Mouse (Mus musculus) ES-CJ7 (cell line): ENCODE data around the gene Hoxc13.

Source experiments
- DNase-seq: peaks from one replicate; pipeline ENCODE4 v3.0.0; 2011; ENCODE audit warnings: low read depth, low spot score

Hoxc13 gene

DNA sequence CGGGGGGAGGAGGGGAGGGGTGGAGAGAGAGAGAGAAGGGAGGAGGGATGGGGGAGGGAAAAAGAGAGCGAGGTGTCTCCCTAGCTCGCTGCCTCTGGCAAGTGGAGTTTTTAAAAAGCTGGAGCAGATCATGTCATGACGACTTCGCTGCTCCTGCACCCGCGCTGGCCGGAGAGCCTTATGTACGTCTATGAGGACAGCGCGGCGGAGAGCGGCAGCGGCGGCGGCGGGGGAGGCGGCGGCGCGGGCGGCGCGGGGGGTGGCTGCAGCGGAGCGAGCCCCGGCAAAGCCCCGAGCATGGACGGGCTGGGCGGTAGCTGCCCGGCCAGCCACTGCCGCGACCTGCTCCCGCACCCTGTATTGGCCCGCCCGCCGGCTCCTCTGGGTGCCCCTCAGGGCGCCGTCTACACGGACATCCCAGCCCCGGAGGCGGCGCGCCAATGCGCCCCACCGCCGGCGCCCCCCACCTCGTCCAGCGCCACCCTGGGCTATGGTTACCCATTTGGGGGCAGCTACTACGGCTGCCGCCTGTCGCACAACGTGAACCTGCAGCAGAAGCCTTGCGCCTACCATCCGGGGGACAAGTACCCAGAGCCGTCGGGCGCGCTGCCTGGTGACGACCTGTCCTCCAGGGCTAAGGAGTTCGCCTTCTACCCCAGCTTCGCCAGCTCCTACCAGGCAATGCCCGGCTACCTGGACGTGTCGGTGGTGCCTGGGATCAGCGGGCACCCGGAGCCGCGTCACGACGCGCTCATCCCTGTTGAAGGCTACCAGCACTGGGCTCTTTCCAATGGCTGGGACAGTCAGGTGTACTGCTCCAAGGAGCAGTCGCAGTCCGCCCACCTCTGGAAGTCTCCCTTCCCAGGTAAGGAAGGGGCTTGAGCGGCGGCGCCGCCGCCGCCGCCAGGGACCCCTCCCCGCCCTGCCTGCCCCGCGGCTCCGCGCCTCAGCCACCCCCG, at the start of gene Hoxc13:
Gene Hoxc13, plus strand, starts transcription at position 51 of the 959 bp plus-strand sequence.
- no peak for DNase-seq

DNA sequence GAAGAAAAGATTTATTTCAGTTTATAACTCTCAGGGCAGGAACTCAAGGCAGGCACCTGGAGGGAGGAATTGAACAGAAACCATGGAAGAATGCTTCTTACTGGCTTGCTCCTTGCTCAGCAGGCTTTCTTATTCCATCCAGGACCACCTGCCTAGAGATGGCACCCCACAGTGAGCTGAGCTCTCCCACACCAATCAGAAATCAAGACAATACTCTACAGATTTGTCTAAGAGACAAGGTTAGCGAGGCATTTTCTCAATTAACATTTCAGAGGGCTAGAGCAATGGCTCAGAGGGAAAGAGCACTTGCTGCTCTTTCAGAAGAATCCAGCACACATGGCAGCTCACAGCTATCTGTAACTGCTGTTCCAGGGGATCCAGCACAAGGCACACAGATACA, 35.1 kb upstream of the Hoxc13 start:
- peak; percentile 82 for DNase-seq

DNA sequence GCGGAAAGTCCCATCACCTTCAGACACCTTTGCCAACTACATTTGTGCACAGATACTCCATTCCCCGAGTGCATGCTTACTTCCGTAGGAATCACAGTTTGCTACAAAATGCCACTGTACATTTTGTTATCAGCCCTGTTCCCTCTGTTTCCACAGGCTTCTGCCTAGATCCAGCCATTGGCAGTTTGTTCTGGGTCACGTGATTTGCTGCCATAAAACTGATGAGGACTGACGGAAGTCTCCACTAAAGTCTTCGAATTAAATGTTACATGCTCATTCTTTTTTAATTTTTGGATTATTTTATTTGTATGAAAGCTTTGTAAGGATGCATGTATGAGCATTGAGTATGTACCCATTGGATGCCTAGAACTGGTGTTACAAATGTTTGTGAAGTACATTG, 25.8 kb upstream of the Hoxc13 start:
- no peak for DNase-seq

DNA sequence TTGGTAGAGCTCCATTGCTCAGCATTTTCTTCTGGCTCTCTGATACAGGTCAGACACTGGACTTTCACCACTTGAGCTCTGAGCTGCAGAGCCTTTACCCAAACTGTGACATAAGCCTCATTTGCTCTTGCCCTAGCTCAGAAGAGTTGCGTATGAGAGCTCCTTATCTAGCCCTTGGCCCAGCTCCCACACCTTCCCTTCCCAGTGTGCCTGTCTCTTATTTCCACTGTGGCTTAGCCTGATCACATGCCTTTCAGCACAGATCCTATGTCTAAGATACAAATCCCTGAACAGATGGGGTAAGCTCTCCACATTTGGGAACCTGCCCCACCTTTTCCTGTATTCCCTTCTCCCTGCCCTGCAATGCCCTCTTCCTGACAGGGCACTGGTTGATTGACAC, 16.0 kb upstream of the Hoxc13 start:
- no peak for DNase-seq

DNA sequence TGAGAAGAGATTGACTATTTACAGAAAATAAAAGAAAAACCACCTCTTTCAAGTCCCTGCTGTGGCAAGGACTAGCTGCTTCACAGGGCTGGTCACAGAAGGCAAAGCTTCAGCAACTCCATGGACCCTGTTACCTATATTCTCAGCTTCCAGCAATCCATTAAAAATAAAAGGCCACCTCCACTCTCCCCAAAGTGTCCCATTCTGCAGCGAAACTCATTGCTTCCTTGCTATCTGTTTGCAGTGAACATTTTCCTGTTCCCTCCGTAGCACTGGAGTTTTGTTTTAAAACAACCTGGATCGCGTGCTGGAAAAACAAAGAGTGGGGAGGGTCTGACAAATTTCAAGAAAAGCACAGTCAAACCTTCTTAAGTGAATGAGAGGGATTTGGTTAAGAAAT, 11.4 kb upstream of the Hoxc13 start:
- no peak for DNase-seq

DNA sequence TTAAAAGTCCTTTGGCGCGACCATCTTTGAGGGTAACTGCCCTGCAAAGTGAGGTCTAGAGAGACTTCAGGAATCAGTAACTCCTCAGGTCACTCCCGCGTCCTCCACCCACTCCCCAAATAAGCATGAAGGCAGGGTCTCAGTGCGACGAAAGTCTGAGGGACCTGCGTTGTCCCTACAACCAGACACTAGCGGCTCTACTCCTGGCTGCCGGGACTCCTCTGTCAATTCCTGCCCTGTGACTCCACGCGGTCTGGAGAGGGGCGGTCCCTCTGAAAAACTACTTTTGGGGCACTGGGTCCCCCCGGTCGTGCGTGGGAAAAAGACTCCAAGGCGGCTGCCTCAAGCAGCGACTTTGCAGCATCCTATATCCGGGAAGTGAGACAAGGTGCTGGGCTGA, 10.9 kb upstream of the Hoxc13 start:
- DNase-seq: peak; percentile 57

DNA sequence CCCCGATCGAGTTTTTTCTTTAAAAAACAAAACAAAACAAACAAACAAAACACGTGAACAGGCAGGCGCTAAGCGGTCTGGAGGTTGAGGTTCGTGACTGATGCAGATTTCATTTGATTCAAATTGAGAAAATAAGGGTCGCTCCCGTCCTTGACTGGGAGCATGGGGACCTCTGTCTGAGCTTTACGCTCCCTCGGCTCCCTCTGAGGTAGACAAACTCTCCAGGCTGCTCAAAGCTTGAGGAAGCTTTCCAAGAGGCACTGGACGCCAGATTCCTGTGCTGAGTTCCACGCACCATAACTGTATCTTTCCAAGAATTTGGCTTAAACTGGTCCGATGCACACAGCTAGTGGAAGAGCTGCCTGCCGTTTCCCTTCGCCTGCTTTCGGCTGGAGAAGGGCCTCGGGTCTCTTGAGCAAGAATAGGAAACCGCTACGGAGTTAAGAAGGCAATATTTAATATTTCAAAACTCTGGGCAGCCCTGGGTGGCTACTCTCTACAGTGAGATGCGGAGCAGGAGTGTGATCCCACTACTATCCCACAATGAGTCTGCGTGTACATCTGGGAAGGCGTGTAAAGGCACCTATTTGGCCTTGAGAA, 10.3 kb upstream of the Hoxc13 start:
- peak; percentile 65 for DNase-seq

DNA sequence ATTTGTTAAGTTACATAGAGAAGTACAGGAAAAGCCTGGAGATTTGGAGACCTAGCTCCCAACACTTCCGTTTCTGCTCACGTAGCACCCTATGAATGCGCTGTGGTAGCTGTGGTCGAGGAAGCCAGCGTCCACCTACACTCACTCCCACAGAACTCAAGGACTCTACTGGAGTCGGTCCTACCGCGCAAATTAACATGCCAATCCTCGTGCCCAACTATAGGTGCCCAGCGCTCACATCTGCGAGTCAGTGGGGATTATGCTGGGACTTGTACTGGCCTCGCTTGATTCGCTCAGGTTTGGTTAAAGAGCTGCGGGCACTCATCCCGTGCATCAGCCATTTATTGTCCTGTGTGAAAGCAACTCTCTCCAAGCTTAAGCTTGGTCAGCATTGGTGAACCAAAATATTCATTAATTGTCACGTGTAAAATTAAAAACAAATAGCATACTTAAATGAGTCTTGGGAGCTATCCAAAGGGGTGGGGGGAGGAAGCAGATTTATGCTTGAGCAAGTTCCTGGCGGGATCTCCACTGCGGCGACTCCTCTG, 7.8 kb upstream of the Hoxc13 start:
- no peak for DNase-seq

DNA sequence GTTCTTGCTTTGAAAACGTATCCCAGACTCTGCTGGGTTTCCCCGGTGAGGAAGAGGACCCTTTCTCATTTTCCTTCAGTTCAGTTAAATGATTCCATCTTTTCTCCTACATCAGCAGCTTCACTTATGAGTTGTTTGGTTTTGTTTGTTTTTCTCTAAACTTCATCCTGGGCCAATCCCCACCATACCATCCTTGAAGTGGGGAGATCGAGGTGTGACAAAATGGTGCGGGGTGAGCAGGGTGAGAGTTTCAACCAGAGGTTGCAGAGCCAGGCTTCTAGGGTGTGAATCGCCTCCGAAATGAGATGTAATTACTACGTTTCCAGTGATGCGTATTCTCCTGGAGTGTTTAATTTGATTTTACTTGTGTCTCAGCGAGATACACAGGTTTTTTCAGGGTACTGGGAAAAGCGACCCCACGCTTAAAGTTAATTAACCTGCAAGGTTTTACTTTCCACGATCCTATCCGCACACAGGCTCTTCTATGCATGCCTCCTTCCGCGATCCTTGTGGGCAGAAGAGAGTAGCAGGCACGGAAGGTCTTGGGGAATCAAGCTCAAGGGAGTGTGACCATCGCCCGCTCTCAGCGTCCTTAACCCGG, 2.8 kb upstream of the Hoxc13 start:
- no peak for DNase-seq

DNA sequence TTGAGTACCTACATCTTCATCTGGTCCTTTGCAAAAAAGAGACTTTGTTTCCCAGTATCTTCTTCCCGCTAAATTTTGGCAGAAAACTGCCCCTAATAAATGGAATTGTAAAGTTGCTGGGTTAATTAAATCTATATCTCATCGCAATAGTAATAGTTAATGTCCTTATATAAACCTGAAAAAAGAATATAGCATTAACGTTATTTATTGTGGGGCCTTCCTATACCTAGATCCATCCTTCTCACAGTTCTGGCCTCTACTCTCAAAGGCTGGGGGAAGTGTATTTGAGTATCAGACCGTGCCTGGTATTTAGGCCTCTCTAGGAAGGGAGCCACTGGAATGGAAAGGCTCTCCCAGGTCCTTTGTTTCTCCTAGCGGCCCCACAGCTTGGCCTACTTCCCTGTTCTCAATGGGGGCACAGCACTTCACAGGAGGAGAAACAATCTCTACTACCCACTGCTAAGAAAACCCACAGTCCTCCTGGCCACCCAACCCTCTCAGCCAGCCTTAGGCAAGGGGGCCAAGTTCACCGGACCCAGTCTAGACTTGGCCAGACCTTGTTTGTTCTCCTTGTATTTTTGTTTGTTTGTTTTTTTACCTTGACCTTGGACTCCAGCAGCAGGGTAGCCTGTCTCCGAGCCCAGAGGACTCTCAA, 2.2 kb upstream of the Hoxc13 start:
- DNase-seq: no peak

DNA sequence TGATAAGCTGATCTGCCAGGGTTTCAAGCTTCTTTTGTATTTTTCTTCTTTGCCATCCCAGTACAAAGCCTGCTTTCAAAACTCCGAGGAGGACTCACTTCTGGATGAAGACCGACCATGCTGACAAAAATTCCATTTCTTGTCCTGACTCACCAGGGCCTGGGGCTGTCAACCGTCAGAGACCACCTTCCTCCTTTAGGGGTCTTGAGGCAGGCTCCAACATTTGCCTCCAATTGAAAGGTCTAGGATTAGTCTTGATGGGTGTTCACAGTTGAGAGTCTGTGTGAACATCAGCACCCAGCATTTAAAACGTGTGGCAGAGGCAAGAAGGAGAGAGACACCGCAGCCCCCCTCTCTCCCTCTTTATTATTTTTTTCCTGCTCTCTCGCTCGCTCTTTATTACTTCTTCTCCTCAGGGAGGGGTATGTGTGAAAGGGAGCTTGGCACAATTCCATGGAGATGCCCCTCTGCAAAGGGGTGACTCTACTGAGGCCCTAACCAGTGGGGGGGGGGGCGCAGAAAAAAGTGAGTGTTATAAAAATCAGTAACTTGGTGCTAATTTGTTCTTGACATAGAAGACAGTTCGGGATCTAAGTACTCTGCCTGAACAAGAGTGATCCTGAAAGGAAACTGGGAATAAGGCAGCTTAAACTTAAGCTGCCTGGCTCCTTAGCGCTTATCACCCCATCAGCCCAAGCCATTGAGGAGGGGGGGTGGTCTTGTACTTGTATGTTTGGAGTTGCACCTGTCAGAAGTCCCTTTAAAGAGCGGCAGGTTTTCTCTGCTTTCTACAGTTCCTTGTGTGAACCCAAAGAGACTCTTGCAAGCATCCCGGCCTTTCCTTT, 1.3 kb upstream of the Hoxc13 start:
- no peak for DNase-seq

DNA sequence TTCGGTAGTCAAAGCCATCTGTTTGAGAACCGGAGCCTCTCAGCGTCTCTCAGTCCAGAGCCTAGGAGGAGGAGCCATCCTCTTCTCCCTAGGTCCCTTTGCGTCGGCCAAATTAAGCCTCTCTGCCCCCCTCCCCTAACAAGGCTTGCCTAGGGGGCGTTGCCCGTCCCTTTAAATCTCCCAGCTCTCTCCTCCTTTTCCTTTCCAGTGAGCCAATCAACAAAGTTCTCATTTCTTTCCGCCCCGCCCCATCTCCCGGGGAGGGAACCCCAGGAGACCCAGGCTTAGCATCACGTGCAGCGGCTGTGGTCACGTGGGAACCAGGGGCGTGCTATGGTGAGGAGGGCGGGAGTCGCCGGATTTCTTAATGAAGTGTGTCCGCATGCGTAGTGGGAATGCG, 284 bp upstream of the Hoxc13 start:
- peak; percentile 100 for DNase-seq

DNA sequence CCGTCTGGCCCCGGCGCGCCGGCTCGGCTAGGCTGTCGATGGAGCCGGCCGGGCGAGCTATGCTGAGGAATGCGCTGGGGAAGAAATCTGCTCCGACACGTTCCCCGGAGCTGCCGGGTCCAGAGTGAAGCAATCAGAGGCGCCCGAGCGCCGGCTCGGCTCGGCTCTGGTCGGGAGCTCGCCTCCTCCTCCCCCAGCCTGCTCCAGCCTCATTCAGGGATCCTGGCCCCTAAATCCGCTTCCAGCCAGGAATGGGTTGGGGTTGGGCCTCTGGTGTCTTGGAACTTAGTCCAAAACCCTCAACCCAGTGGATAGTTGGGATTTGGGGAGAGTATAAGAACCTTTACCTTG, 1.1 kb downstream of the Hoxc13 start:
- no peak for DNase-seq

DNA sequence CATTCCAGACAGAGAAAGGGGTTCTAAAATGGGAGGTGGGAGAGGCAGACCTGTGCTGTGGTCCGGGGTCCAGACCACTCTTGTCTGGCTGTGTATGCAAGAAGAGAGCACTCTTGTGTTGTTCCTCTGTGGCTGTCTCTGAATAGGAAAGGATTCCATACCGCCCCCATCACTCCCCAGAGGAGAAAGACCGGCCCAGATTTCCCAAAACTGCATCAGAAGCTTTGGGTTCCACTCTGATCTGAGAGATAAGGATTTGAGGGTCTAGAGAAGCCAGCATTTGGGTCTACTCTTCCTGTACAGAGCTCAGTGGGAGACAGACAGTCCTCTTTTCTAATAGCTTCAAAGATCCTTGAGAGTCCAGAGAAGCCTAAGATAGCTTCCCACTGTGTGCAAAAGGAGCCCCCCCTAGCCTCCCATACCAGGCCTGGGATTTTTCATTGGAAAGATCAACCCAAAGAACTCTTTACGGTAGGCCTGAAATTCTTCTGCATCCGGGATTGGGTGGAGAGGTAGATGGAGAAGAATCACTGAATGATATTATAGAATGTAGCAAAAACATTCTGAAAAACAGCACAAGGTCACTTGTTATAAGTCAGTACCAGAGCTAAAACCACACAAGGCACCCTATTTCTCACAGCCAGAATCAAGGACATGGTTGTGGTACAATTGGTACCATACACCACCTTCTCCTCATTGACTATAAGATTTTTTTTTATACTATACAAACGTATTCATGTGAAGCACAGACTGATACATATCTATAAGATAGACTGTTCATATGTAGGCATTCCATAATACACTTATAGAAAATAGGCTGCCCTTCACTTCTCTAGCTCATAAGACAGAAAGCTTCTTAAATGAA, 2.0 kb downstream of the Hoxc13 start:
- DNase-seq: no peak

DNA sequence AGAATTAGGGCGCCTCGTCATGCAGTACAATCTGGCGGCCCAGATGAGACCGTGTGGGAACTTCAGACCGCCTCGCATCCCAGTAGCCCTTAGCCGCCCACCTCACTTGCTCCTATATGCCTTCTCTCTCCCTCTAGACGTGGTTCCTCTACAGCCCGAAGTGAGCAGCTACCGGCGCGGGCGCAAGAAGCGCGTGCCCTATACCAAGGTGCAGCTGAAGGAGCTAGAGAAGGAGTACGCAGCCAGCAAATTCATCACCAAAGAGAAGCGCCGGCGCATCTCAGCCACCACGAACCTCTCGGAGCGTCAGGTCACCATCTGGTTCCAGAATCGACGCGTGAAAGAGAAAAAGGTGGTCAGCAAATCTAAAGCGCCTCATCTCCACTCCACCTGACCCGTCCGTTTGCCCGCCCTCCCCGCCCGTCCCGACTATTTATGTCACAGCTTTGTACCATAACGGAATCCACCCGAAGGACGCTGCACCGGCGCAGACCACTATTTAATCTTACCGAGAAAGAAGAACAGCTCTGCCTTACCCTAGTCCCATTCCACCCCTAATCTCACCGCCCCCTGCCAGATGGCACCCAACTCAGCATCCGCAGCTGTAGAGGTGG, 6.2 kb downstream of the Hoxc13 start:
- DNase-seq: no peak

DNA sequence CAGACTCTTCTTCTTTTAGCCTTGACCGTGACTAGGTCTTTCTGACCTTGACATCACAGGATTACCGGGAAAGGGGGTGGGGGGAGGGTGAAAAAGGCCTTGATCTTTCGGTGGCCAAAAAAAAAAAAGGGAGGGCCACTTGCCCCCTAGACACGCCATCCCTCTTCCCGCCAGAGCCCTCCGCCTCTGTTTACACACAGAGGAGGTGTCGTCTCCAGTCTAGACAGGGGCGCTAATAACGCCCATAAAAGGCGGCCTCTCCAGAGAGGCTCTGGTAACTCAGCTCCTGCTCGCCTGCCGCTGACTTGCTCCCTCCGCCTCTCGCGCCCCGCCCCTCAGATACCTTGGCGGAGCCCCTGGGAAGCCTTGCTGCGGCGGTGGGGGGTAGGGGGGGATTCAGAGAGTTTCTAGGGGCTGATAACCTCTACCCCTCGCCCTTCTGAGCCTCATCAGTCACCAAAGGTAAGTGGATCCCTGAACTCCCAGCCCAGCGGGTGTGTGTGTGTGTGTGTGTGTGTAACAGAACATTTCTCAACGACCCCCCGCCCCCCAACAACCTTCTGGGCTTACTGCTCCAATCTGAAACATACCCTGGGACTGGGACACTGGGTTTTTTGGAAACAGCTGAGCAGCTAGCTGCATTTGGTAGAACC, 10.9 kb downstream of the Hoxc13 start:
- DNase-seq: peak; percentile 97

DNA sequence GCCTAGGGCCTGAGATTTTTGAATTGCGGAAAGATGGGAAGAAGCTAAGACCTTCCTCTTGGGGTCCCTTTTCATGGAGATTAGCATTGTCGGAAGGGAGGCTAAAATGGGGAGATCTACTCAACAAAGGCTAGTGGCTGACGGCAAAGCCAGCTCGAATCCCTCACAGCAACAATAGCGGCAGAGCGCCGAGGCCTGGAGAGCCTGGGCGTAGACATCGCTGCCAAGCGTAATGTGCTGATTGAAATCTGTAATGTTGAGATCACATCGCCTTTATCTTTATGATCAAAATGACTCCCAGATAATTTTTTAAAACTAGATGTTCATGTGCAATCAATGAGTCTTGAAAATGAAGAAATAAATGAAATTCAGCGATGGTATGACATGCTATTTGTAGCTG, 13.5 kb downstream of the Hoxc13 start:
- peak; percentile 47 for DNase-seq

DNA sequence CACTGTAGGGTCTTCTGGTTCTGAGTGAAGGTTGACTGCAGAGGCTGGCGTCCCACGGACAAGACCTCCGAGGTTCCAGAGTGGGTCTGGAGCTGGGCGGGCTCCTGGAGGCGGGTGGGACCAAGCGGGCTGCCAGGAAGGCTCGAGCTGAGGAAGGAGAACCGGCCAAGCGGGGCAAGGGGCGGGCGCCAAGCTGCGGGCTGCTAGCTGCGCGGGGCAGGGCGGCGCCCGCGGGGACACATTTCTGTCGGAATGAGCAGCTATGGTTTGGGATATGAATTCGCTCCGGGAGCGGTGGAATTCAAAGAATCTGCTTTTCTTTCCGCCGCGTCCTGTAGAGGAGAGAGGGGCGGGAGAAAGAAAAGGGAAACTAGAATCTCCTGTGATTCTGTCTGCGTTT, 14.0 kb downstream of the Hoxc13 start:
- peak; percentile 35 for DNase-seq
